Mouse (Mus musculus): ENCODE measurements at regions not wholly inside any gene's neighbourhood (a gene's known extent, or its start where the extent isn't known, plus 50 kb on each side); places are given as distances from the start of the nearest gene placed in this dataset.

GRCm38 (mm10) chr2:115293020-115293419, 288.5 kb upstream of the BC052040 start:
- H3K9ac ChIP-seq (ENCODE audit: low read depth, low read length), result no peak overlapping the region
- H3K27ac ChIP-seq (ENCODE audit: low read depth, low read length), result no peak overlapping the region
- H3K4me1 ChIP-seq (ENCODE audit: control insufficient read depth, insufficient read depth, low read depth, low read length), result no peaks in the 10 kb centered on the region
- no peak overlapping the region for H3K4me2 ChIP-seq (ENCODE audit: low read length)
- WGBS, result 85% methylated on average over 2 of the region's 2 CpGs
- ATAC-seq, result no peak
- no peak overlapping the region for H3K4me3 ChIP-seq (ENCODE audit: low read length)
- H3K27me3 ChIP-seq (replicated peaks; ENCODE audit: control insufficient read depth, insufficient read depth, low read length), result no peaks in the 10 kb centered on the region
- no peaks in the 10 kb centered on the region for H3K36me3 ChIP-seq (ENCODE audit: control insufficient read depth, insufficient read depth, low read length)
- no peaks in the 10 kb centered on the region for H3K9me3 ChIP-seq (ENCODE audit: control insufficient read depth, low read length)

GRCm38 (mm10) chr2:115297463-115297862, 284.1 kb upstream of the BC052040 start:
- 76% methylated on average over 6 of the region's 6 CpGs for WGBS
- no peaks in the 10 kb centered on the region for H3K36me3 ChIP-seq (ENCODE audit: control insufficient read depth, insufficient read depth, low read length)
- no peak for ATAC-seq
- no peak overlapping the region for H3K4me2 ChIP-seq (ENCODE audit: low read length)
- no peak overlapping the region for H3K4me3 ChIP-seq (ENCODE audit: low read length)
- H3K4me1 ChIP-seq (ENCODE audit: control insufficient read depth, insufficient read depth, low read depth, low read length), result no peaks in the 10 kb centered on the region
- no peaks in the 10 kb centered on the region for H3K9me3 ChIP-seq (ENCODE audit: control insufficient read depth, low read length)
- no peak overlapping the region for H3K27ac ChIP-seq (ENCODE audit: low read depth, low read length)
- no peak overlapping the region for H3K9ac ChIP-seq (ENCODE audit: low read depth, low read length)
- no peaks in the 10 kb centered on the region for H3K27me3 ChIP-seq (replicated peaks; ENCODE audit: control insufficient read depth, insufficient read depth, low read length)

GRCm38 (mm10) chr2:115307248-115307647, 274.3 kb upstream of the BC052040 start:
- Histone ChIP-seq H3K27me3 (replicated peaks; ENCODE audit: control insufficient read depth, insufficient read depth, low read length) (no peaks in the 10 kb centered on the region), H3K4me3 (ENCODE audit: low read length) (no peak overlapping the region), H3K9me3 (ENCODE audit: control insufficient read depth, low read length) (no peaks in the 10 kb centered on the region), H3K27ac (ENCODE audit: low read depth, low read length) (no peak overlapping the region), H3K4me1 (ENCODE audit: control insufficient read depth, insufficient read depth, low read depth, low read length) (no peaks in the 10 kb centered on the region), H3K9ac (ENCODE audit: low read depth, low read length) (no peak overlapping the region), H3K36me3 (ENCODE audit: control insufficient read depth, insufficient read depth, low read length) (no peaks in the 10 kb centered on the region), H3K4me2 (ENCODE audit: low read length) (no peak overlapping the region)
- ATAC-seq, result no peak
- WGBS, result 84% methylated on average over 4 of the region's 4 CpGs

- H3K4me3 ChIP-seq (ENCODE audit: low read length), result no peak overlapping the region
- H3K9me3 ChIP-seq (ENCODE audit: control insufficient read depth, low read length), result no peaks in the 10 kb centered on the region
- H3K36me3 ChIP-seq (ENCODE audit: control insufficient read depth, insufficient read depth, low read length), result no peaks in the 10 kb centered on the region
- H3K27me3 ChIP-seq (replicated peaks; ENCODE audit: control insufficient read depth, insufficient read depth, low read length), result no peaks in the 10 kb centered on the region
- no peak overlapping the region for H3K27ac ChIP-seq (ENCODE audit: low read depth, low read length)
- no peak for ATAC-seq
- WGBS, result 21% methylated on average over 4 of the region's 4 CpGs
- no peaks in the 10 kb centered on the region for H3K4me1 ChIP-seq (ENCODE audit: control insufficient read depth, insufficient read depth, low read depth, low read length)
- no peak overlapping the region for H3K9ac ChIP-seq (ENCODE audit: low read depth, low read length)
- H3K4me2 ChIP-seq (ENCODE audit: low read length), result no peak overlapping the region
Measured at GRCm38 (mm10) chr2:115309856-115310631, 271.5 kb upstream of the BC052040 start.

GRCm38 (mm10) chr2:115318551-115318950, 263.0 kb upstream of the BC052040 start:
- WGBS, result 79% methylated on average over 3 of the region's 3 CpGs
- Histone ChIP-seq H3K9me3 (ENCODE audit: control insufficient read depth, low read length) (no peaks in the 10 kb centered on the region), H3K9ac (ENCODE audit: low read depth, low read length) (no peak overlapping the region), H3K27me3 (replicated peaks; ENCODE audit: control insufficient read depth, insufficient read depth, low read length) (no peaks in the 10 kb centered on the region), H3K4me3 (ENCODE audit: low read length) (no peak overlapping the region), H3K27ac (ENCODE audit: low read depth, low read length) (no peak overlapping the region), H3K4me2 (ENCODE audit: low read length) (no peak overlapping the region), H3K36me3 (ENCODE audit: control insufficient read depth, insufficient read depth, low read length) (no peaks in the 10 kb centered on the region), H3K4me1 (ENCODE audit: control insufficient read depth, insufficient read depth, low read depth, low read length) (no peaks in the 10 kb centered on the region)
- ATAC-seq, result no peak

GRCm38 (mm10) chr2:115322582-115322981, 258.9 kb upstream of the BC052040 start:
- no peak for ATAC-seq
- H3K4me3 ChIP-seq (ENCODE audit: low read length), result no peak overlapping the region
- 30% methylated on average over 5 of the region's 5 CpGs for WGBS
- no peaks in the 10 kb centered on the region for H3K36me3 ChIP-seq (ENCODE audit: control insufficient read depth, insufficient read depth, low read length)
- H3K9me3 ChIP-seq (ENCODE audit: control insufficient read depth, low read length), result no peaks in the 10 kb centered on the region
- H3K4me2 ChIP-seq (ENCODE audit: low read length), result no peak overlapping the region
- no peaks in the 10 kb centered on the region for H3K4me1 ChIP-seq (ENCODE audit: control insufficient read depth, insufficient read depth, low read depth, low read length)
- no peak overlapping the region for H3K9ac ChIP-seq (ENCODE audit: low read depth, low read length)
- no peaks in the 10 kb centered on the region for H3K27me3 ChIP-seq (replicated peaks; ENCODE audit: control insufficient read depth, insufficient read depth, low read length)
- H3K27ac ChIP-seq (ENCODE audit: low read depth, low read length), result no peak overlapping the region

GRCm38 (mm10) chr2:115326526-115326925, 255.0 kb upstream of the BC052040 start:
- no peak overlapping the region for H3K9ac ChIP-seq (ENCODE audit: low read depth, low read length)
- H3K27me3 ChIP-seq (replicated peaks; ENCODE audit: control insufficient read depth, insufficient read depth, low read length), result no peaks in the 10 kb centered on the region
- no peaks in the 10 kb centered on the region for H3K36me3 ChIP-seq (ENCODE audit: control insufficient read depth, insufficient read depth, low read length)
- no peaks in the 10 kb centered on the region for H3K9me3 ChIP-seq (ENCODE audit: control insufficient read depth, low read length)
- no peak overlapping the region for H3K27ac ChIP-seq (ENCODE audit: low read depth, low read length)
- ATAC-seq, result no peak
- H3K4me2 ChIP-seq (ENCODE audit: low read length), result no peak overlapping the region
- 67% methylated on average over 2 of the region's 2 CpGs for WGBS
- H3K4me3 ChIP-seq (ENCODE audit: low read length), result no peak overlapping the region
- no peaks in the 10 kb centered on the region for H3K4me1 ChIP-seq (ENCODE audit: control insufficient read depth, insufficient read depth, low read depth, low read length)

- ATAC-seq, result no peak
Measured at GRCm38 (mm10) chr2:115338178-115338577, 243.3 kb upstream of the BC052040 start.

GRCm38 (mm10) chr2:115339034-115339433, 242.5 kb upstream of the BC052040 start:
- H3K36me3 ChIP-seq (ENCODE audit: control insufficient read depth, insufficient read depth, low read length), result no peaks in the 10 kb centered on the region
- ATAC-seq, result no peak
- WGBS, result 58% methylated on average over 4 of the region's 4 CpGs
- no peaks in the 10 kb centered on the region for H3K9me3 ChIP-seq (ENCODE audit: control insufficient read depth, low read length)
- no peaks in the 10 kb centered on the region for H3K4me1 ChIP-seq (ENCODE audit: control insufficient read depth, insufficient read depth, low read depth, low read length)
- no peak overlapping the region for H3K4me3 ChIP-seq (ENCODE audit: low read length)
- no peak overlapping the region for H3K27ac ChIP-seq (ENCODE audit: low read depth, low read length)
- H3K27me3 ChIP-seq (replicated peaks; ENCODE audit: control insufficient read depth, insufficient read depth, low read length), result no peaks in the 10 kb centered on the region
- H3K9ac ChIP-seq (ENCODE audit: low read depth, low read length), result no peak overlapping the region
- H3K4me2 ChIP-seq (ENCODE audit: low read length), result no peak overlapping the region

More at GRCm38 (mm10) chr2:115338178-115338577, 243.3 kb upstream of the BC052040 start:
- H3K4me3 ChIP-seq (ENCODE audit: low read length), result no peak overlapping the region
- H3K4me2 ChIP-seq (ENCODE audit: low read length), result no peak overlapping the region
- 32% methylated on average over 7 of the region's 7 CpGs for WGBS
- H3K27ac ChIP-seq (ENCODE audit: low read depth, low read length), result no peak overlapping the region
- H3K9ac ChIP-seq (ENCODE audit: low read depth, low read length), result no peak overlapping the region
- no peaks in the 10 kb centered on the region for H3K4me1 ChIP-seq (ENCODE audit: control insufficient read depth, insufficient read depth, low read depth, low read length)
- no peaks in the 10 kb centered on the region for H3K9me3 ChIP-seq (ENCODE audit: control insufficient read depth, low read length)
- H3K36me3 ChIP-seq (ENCODE audit: control insufficient read depth, insufficient read depth, low read length), result no peaks in the 10 kb centered on the region
- H3K27me3 ChIP-seq (replicated peaks; ENCODE audit: control insufficient read depth, insufficient read depth, low read length), result no peaks in the 10 kb centered on the region
